Mouse (Mus musculus) gastrocnemius, postnatal 25 days (tissue): Measurements from ENCODE around the gene Fbxo3. TPM values are rescaled to one million over a fixed set of nuclear protein-coding genes. Genes with fewer than 3 reads are reported as not detected.
"Not testable (repeated sequence)": the region's sequence is repeated elsewhere in the genome, so short reads cannot be mapped to it uniquely, and the experiment has no call there.

Source experiments
- DNase-seq: peaks from one replicate; pipeline ENCODE4 v3.0.0; 2022
- long read RNA-seq, 2 experiments: library from polyadenylated mRNA; stranded (forward); transcript quantifications; one replicate each; pipeline ENCODE4 v2.0.0; 2021
- total RNA-seq, 2 experiments: library from RNA; stranded (reverse); gene quantifications; 1 replicate in 1 of 2; 2 replicates in 1 of 2; pipeline ENCODE4 v1.2.3; 2021

Gene Fbxo3
- 10 to 100 TPM; 41.2 to 44.7 TPM for total RNA-seq
- long read RNA-seq, experiment 1, full-length matches to known transcripts, result 40 of 54 reads
- long read RNA-seq, experiment 1, partial matches to known transcripts, result 1 of 54 reads
- long read RNA-seq, experiment 1, other reads (novel, unspliced or antisense), result 13 of 54 reads
- long read RNA-seq, experiment 2, full-length matches to known transcripts, result 91 of 119 reads
- long read RNA-seq, experiment 2, partial matches to known transcripts, result 5 of 119 reads
- long read RNA-seq, experiment 2, other reads (novel, unspliced or antisense), result 23 of 119 reads

DNA sequence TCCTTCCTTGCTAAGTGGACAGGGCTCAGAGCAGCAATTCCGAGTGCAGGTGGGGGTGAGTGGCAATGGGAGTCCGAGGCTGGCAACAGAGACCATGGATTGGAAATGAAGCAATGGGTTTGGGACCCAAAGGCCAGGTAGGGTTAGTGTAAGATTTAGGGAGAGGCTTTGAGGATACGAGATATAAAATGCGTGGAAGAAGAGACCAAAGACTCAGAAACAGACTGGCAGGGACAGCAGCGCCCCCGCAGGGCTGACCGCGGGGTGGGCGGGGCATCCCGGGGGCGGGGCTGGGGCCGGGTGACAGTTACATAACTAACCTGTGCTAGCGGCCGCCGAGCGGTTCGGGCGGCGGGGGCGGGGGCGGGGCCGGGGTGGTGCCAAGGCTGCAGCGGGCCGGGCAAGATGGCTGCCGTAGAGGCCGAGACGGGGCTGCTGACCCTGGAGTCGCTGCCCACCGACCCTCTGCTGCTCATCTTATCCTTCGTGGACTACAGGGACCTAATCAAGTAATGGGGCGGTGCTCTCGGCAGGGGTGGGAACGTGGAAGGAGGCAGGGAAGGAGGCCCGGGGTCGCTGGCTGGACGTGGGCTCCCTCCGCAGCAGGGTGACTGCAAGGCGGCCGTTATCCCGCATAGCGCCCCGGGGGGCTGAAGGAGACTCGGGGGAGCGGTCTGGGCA, at the start of gene Fbxo3:
Gene Fbxo3, plus strand, starts transcription at position 264 of the 681 bp plus-strand sequence.
- peak; percentile 93 for DNase-seq

DNA sequence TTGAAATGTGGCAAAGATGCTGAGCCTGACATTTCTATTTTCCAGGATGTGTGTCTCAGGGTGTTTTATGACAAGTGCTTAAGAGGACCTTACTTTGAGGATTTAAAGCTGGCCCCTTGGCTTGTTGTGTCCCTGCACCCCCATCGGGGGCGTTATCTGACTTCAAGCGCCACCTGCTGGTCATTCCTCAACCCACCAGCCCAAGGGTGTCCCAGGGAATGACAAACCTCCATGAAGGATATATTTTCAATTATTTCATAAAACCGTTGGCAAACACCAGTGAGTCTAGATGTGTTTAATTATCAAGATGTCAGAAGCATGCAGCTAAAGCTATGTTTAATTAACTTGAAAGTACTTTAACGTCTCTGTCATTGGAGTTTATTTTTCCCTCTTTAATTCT, 45.3 kb upstream of the Fbxo3 start:
- DNase-seq, result peak; percentile 26

DNA sequence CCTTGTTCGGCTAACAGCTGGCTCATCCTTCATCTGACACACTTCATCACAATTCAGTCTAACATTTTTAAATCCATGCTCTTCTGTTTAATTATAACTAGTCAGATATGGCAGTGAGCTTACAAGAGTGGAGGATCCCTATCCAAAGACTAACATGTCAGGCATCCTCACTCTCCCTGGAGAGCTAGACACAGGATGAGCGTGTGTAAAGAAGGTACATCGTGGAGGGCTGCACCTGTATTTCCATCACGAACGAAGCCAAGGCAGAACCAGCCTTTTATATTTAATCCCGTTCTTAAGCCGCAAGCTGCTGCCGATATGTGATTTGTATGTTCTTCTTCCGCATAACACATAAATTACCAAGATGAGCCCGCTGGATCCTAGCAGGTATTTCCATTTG, 44.4 kb upstream of the Fbxo3 start:
- no peak for DNase-seq

DNA sequence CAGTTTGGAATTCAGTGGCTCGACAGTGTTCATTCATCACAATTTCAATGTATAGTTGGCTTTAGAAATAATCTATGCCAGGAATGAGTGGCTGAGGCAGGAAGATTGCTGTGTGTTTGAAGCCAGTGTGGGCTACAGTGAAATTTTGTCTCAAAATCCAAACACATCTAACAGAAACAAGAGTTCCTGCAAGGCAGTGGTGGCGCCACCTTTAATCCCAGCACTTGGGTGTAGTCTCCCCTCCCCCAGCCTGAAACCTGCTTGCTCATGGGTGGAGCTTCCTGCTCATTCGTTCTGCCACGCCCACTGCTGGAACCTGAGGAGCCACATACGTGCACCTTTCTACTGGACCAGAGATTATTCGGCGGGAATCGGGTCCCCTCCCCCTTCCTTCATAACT, 39.9 kb upstream of the Fbxo3 start:
- DNase-seq, result not testable (repeated sequence)

DNA sequence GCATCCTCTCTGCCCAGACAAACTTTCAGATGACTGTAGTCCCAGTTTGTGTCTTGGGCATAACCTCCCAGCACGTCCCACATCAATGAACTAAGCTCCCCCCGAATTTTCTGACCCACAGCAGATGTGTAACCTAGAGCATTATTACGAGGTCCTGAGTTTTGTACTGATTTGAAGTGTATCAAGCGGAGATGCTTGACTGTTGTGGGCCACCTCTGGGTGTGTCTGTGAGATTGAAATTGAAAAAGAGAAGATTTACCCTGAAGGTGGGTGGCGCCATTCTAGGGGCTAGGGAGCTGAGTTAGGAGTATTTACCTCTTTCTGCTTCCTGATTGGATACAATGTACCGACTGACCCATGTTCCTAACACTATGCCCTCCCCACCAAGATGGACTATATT, 37.8 kb upstream of the Fbxo3 start:
- DNase-seq, result no peak

DNA sequence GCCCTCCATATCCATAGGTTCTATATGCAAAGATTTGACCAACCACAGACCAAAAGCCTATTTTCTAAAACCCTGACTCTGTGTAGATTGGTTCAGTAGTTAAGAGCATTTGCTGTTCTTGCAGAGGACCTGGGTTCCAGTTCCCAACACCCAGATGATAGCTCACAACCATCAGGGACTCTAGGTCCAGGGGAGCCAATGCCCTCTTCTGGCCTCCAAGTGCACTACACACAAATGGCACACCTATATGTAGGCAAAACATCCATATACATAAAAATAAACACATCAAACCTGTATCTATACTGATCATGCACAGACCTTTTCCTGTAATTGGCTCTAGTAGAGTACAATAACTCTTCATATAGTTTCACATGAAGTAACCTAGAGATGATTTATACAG, 36.2 kb upstream of the Fbxo3 start:
- no peak for DNase-seq

DNA sequence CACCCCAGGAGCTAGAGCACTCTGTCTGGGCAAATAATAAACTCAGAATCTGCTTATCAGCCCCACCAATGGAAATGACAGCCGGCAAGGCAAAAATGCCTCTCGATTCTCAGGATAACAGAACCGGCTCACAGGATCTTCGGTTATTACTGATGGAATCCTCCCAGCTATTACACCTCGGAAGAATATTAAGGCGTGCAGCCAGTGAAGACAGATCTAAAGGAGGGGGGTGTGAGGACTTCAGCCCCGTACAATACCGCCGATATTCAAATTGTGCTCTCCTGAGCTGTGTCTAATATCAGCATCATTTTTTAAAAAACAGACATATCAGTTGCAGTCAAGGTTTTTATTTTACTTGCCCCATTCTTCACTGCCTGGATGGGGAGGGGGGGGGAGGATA, 35.4 kb upstream of the Fbxo3 start:
- no peak for DNase-seq

DNA sequence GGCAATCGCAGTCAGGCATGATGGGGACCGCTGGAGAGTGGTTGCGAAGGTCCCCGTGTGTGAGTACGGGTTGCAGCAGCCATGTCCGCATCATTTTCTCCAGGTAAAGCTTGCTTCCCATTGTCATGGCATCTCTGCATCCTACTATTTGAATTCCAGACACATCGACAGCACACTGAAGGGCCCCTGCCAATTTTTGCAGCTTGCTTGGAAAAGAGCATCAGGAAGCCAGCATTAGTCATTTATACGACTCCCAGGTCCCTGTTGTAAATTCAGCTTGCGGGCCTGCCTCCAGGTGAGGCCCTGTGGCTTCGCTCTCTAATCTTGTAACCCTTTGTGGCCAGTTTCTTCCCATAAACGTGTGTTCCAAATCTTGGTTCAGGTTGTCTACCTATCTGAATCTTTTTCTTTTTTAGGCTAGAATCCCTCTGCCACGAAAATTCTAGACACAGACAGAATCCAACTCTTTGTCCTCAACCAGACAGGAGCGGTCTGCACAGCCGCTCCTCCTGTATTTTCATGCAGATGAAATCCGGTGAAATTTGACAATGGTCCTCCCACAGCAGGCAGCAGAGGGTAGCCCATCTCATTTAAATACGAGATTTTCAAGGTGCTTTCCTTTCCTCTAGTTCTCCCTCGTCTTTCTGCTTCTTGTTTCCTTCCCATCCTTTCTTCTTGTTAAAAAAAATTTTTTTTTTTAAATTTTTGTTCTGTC, 34.7 kb upstream of the Fbxo3 start:
- no peak for DNase-seq

DNA sequence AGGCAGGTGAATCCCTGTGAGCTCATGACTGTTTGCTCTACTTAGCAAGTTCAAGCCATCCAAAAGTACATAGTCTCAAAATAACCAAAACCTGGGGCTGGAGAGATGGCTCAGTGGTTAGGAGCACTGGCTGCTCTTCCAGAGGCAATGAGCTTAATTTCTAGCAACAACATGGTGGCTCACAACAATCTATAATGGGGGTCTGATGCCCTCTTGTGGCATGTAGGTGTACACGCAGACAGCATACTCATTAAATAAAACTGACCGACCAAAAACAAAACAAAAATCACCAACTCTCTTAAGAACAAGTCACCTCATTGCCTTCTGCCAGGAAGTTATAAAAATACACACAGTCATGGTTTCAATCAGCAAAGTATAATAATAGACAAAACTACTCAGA, 26.4 kb upstream of the Fbxo3 start:
- no peak for DNase-seq

DNA sequence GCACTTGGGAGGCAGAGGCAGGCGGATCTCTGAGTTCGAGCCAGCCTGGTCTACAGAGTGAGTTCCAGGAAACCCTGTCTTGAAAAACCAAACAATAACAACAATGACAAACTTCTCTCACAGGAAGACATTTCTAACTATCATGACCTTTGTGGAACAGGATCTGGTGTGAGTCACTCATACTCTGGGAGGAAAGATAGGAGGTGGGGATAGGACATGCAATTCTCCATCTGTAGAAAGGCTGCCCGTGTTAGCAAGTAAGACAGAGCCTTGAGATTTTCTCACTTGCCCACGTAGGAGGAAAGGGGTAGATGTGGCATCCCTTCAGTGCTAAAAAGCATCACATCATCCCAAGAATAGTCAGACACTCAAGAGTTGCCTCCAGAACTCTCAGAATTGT, 25.7 kb upstream of the Fbxo3 start:
- no peak for DNase-seq

DNA sequence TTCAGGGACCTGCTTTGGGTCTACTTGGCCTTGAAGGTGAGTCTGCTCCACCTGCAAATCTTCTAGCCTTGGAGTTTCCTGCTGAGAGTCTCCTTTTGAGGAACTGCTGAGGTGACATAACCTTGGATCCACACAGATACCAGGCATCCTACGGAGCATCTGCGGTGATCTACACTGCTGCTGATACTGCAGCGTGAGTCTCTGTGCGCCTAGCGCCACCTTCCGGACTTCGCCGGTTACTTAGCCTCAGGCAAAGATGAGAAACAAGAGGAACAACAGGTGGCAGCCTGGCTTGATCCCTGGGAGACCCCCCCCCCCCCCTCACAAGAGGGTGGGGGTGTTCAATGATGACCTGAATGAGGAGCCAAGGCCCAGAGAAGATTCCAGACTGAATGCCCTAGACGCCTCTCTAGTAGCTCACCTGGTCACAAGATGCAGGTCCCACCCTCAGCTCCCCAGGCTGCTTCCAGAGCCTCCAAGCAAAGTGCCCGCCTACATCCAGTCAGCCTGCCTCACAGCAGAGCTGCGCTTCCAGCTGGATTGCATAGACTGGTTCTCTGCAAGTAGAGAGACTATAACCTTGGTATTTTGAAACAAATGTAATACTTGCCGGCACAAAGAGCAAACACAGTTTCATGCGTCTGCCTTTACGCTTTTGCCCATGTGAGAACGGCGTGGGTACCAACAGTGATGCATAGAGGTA, 24.7 kb upstream of the Fbxo3 start:
- no peak for DNase-seq

DNA sequence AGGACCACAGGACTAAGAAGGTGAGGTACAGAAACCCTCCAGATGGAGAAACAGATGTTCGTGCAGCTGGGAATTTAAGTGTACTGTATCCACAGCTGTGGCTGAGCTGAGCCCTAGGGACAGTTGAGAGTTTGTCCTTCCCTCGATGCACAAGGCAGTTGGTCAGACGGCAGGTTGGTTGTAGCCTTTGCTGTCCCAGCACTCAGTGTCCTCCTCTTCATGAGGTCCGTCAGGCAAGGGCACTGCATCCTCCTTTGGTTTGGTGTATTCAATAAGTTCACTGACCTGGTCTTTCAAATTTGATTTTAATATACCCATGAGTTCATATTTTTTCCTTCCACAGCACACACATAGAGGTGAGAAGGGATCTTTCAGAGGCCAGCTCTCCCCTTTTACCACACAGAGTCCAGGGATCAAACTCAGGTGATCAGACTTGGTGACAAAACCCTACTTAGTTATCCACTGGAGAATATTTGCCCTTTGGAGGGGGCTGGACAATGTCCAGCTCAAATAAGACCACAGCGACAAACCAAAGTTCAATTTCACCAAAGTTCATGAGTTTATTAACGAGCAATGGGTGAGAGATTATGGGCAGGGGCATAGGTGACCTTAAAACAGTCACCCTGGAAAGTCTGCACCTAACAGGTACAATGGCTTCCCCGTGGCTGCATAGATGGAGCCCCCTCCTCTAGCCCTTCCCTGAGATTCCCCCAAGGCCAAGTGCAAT, 19.6 kb upstream of the Fbxo3 start:
- no peak for DNase-seq

DNA sequence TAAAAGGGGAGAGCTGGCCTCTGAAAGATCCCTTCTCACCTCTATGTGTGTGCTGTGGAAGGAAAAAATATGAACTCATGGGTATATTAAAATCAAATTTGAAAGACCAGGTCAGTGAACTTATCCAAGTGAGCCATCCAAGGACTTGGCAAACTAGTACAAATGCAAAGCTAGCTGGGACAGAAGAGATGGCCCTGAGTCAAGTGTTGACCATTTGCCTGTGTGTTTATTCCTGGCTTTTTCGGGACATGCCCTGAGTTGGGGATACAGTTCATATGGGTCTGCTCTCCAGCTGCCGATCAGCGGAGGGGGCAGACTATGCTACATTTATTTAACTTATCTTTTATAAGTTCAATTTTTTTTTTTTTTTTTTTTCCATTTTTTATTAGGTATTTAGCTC, 18.7 kb upstream of the Fbxo3 start:
- DNase-seq, result not testable (repeated sequence)

DNA sequence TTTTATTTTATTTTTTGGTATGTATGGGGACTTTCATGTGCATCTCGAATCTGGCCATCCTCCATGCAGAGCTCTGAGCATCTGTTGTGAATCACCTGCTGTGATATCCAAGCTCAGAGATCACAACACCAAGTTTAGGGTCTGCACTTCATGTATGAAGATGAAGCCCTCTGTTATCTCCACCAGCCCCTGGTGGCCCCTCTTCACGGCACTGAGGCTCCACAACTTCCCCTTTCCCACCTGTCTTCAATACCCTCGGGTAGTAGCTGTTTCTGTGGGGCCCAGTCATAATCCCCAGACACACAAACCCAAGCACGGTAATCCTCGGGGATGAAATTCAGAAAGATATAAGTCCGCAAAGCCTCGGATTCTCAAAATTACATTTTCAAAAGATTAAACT, 4.4 kb upstream of the Fbxo3 start:
- DNase-seq, result no peak

DNA sequence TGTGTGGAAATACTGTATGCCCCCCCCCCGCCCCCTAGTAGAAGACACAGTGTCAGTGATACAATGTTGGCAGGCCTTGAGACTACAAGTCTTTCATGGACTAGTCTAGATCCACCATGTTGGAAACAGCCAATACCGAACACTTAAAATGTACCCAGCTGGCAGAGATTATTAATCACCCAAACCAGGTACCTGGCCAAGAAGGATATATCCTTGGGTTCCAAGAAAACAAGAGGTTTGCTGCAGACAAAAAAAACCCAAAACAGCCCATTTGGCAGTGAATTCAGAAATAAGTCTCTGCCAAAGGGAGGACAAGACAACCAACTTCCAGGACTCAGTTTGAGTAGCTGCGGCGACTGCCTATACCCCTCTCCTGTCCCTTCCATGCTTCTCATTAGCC, 2.9 kb upstream of the Fbxo3 start:
- DNase-seq, result no peak

DNA sequence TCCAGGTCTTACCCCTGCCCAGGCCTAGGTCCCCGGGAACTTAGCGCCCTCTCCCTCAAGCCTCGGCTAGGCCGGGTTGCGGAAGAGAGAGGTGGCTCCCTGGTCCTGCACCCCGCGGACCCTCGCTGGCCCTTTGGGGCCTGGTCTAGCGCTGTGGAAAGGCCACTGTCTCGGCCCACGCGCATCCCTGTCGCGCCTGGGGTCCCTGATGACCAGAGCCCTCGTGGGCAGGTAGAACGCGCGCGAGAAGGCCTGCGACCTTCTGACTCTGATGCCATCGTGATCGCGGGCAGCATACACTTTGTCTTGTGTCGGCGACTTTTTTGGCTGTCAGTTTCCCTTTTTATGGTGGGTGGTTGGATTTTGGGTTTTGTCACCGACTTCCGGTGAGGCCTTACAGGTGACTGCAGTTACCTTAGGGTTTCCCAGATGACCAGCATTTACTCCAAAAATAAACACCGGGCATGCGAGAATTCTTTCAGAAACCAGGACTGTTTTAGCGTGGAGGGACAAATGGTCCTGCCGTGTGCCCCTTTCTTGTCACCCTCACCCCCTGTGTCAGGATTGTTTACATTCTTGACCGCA, 710 bp downstream of the Fbxo3 start, which contains the start of gene 4931422A03Rik:
Gene 4931422A03Rik, minus strand, starts transcription at position 223 of the 585 bp plus-strand sequence.
- no peak for DNase-seq

DNA sequence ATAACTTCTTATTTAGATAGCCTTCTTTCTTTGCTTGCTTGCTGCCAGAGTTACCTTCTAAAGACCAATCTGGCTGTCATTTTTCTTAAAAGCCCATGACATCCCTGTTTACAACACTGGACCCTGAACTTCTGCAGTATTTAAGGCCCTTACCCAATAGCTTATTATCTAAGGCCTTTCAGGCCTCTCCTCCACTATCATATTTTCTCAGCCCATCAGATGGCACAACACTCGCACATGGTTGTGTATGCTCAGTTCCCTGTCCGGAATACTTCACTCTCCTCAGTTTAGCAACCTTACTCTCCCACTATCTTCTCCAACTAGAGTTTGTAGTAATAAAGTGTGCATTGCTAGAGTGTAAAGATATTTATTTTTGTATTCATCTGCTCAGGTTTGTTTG, 1.6 kb downstream of the Fbxo3 start:
- DNase-seq, result no peak

DNA sequence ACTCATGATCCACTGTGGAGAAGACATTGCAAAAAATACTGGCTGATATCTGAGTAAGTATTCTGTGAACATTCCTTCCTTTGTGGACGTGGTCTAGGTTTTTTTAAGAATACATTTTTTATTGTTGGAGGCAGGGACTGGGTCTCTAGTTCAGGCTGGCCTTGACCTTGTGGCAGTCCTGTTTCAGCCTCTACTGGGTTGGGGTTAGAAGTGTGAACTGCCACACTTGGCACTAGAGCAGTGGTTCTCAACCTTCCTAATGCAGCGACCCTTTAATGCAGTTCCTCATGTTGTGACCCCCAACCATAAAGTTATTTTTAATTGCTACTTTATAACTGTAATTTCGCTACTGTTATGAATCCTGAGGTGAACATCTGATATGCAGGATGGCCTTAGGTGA, 2.9 kb downstream of the Fbxo3 start:
- no peak for DNase-seq

DNA sequence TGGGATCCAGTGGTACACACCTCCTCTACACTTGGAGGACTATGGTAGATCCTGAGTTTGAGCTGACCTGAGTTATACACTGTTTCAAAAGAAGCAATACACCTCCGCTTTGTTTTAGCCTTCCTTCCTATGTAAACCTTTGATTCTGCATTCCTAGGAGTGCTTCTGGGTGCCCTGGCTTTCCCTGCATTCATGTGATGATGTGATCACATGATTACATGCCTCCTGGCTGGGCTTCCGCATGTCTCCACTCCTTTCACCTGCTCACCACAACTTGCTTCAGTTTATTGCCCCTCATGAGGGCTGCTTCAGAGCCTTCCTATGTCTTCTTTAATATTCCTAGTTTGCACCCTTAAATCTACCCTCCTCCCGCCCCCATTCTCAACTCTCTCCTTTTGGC, 4.5 kb downstream of the Fbxo3 start:
- no peak for DNase-seq

DNA sequence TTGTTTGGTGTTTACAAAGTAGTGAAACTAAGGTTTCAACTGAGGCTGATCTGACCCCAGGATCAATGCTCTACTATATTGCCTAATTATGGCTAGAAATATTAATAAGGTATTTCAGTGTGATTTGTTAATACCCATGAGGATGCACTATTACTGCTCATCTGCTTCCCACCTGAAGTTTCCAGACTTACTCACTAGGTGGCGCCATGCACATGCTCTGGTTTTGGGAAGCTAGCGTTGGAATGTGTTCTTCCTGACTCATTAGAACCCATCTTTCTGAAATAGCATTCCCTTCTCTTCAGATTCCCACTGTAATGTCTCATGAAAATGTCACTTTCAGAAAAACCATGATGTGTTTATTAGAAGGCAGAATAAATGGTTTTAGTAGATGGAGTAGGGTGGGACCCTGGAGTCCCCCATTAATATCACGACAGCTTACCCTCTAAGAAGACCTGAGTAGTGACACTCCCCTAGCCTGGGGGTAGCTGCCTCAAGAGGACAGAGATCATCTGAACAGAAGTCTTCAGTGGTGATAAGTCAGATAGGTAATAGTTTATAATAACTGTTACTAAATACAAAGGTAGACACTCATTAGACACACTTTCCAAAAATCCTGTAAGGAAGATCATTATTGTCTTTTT, 7.4 kb downstream of the Fbxo3 start:
- DNase-seq, result peak; percentile 34

DNA sequence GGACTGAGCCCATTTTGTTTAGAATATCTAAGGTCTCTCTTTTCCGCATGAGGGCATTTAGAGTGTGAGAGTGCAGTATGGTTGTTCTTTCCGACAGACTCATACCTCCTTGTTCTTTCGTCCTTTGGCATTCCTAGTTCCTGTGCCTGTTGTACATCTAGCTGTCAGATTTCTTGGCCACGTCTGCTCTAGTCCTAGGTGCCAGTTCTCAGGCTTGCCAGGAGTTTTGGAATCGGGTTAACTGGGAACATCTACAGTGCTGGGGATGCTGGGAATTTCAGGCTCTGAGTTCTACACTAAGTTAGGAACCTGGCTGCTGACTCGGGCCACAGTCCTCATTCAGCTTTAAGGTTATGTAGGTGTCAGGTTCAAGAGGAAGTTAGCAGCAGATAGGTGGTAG, 8.1 kb downstream of the Fbxo3 start:
- DNase-seq, result peak; percentile 45
